Comparison of ENCODE assay signal across 8 mouse cellular contexts in genomic region chr5:110416825-110417401, GRCm38 (mm10). TPM values are rescaled to one million over a fixed set of nuclear protein-coding genes. Genes with fewer than 3 reads are reported as not detected.
A peak's percentile ranks its signal among the peaks of the same experiment; 100 is the strongest.
DNase-seq lines count a peak whose midpoint lies in the region; ATAC-seq and TF ChIP-seq lines count a peak whose summit lies in the region.

No protein-coding gene starts in this region.

- H3K4me1 ChIP-seq in cortical plate, adult 2 months (ENCODE audit: control insufficient read depth, insufficient read depth, low read length) = peaks cover 15% of the 10 kb centered on the region
- peaks cover 49% of the 10 kb centered on the region for H3K4me1 ChIP-seq in hindbrain, embryonic 13.5 days (replicated peaks)
- peaks cover 31% of the 10 kb centered on the region for H3K4me1 ChIP-seq in midbrain, embryonic 15.5 days

- peak overlapping the region; percentile 10; the same call in 1 of the 2 replicates for H3K4me2 ChIP-seq in hindbrain, embryonic 13.5 days
- peak overlapping the region; percentile 11; the same call in 1 of the 2 replicates for H3K4me2 ChIP-seq in midbrain, embryonic 15.5 days

- no peaks in the 10 kb centered on the region for H3K9me3 ChIP-seq in hindbrain, embryonic 13.5 days
- H3K9me3 ChIP-seq in midbrain, embryonic 15.5 days = no peaks in the 10 kb centered on the region

- peaks cover 24% of the 10 kb centered on the region for H3K27me3 ChIP-seq in hindbrain, embryonic 13.5 days
- H3K27me3 ChIP-seq in midbrain, embryonic 15.5 days (replicated peaks) = no peaks in the 10 kb centered on the region

- TF ChIP-seq POLR2A in cortical plate, adult 2 months (IDR thresholded peaks at IDR 0.05; ENCODE audit: extremely low read depth, insufficient read depth, low read length) = no peak

- no peak for TF ChIP-seq CTCF in cortical plate, adult 2 months (IDR thresholded peaks at IDR 0.05; ENCODE audit: extremely low read depth, insufficient read depth, low read length)

- no peak overlapping the region for H3K4me3 ChIP-seq in cortical plate, adult 2 months (ENCODE audit: insufficient read depth, low read length)
- H3K4me3 ChIP-seq in hindbrain, embryonic 13.5 days = no peak overlapping the region
- H3K4me3 ChIP-seq in midbrain, embryonic 15.5 days = no peak overlapping the region

- H3K9ac ChIP-seq in hindbrain, embryonic 13.5 days = peak overlapping the region; percentile 13; the same call in 1 of the 2 replicates
- no peak overlapping the region for H3K9ac ChIP-seq in midbrain, embryonic 15.5 days

- H3K27ac ChIP-seq in cortical plate, adult 2 months (ENCODE audit: insufficient read depth, low read length) = peak overlapping the region; percentile 76
- peak overlapping the region; percentile 90 for H3K27ac ChIP-seq in hindbrain, embryonic 13.5 days
- peak overlapping the region; percentile 80 for H3K27ac ChIP-seq in midbrain, embryonic 15.5 days

- peak; percentile 73 for DNase-seq in left cerebral cortex, adult 11 months (ENCODE audit: low spot score)
- DNase-seq in left cerebral cortex, postnatal 36 days (ENCODE audit: low spot score in 2 of 2) = no peak
- no peak for DNase-seq in thymus, adult 18-20 months
- no peak for DNase-seq in gastrocnemius, postnatal 25 days
- no peak for DNase-seq in testis, postnatal 14 days (ENCODE audit: low spot score)

- intact Hi-C loops in left cerebral cortex, postnatal 36 days (cut with DNase I) = no loop called here

- peak; percentile 86 for ATAC-seq in hindbrain, embryonic 13.5 days (ENCODE audit: low FRiP score)
- peak; percentile 85 for ATAC-seq in midbrain, embryonic 15.5 days (replicated peaks)

- WGBS in hindbrain, embryonic 13.5 days = 11% methylated on average over 7 of the region's 7 CpGs
- 5% methylated on average over 7 of the region's 7 CpGs for WGBS in midbrain, embryonic 15.5 days

- H3K36me3 ChIP-seq in hindbrain, embryonic 13.5 days = peaks cover 2% of the 10 kb centered on the region; the same call in 1 of the 2 replicates
- H3K36me3 ChIP-seq in midbrain, embryonic 15.5 days (replicated peaks) = no peaks in the 10 kb centered on the region

RNA-seq across cellular contexts. Expression of gene Fbrsl1, which starts 31.4 kb away (rescaled TPM):
- 10 to 100 TPM; 75.2 to 82.6 TPM for total RNA-seq in left cerebral cortex, postnatal 36 days (2021)
- 42.9 and 44.5 TPM in 2 replicates for polyA plus RNA-seq in cortical plate, adult 2 months (2012; rRNA removed)
- 18.7 and 20.7 TPM in 2 replicates for polyA plus RNA-seq in hindbrain, embryonic 13.5 days (2015; fragmentation: Nextera tagmentation; extraction: Ambion mirVana)
- polyA plus RNA-seq in midbrain, embryonic 15.5 days (2015; fragmentation: Nextera tagmentation; extraction: Ambion mirVana) = 24.2 and 25.9 TPM in 2 replicates
- total RNA-seq in gastrocnemius, postnatal 25 days (2021) = 10 to 100 TPM; 23.6 to 32.1 TPM
